Mouse (Mus musculus) heart, embryonic 13.5 days (tissue): Measurements from ENCODE around the gene Slc6a4. TPM values are rescaled to one million over a fixed set of nuclear protein-coding genes. Genes with fewer than 3 reads are reported as not detected.

ENCODE experiments used
- ATAC-seq: fragments of 200-750 bp; cut with Nextera tagmentation; 2 replicates; pipeline ENCODE4 v1.8.0; 2017; ENCODE audit warnings: moderate TSS enrichment; ENCODE audit not compliant: insufficient number of reproducible peaks, low FRiP score, low TSS enrichment; ENCODE audit errors: extremely low read depth
- H3K27ac ChIP-seq: fragments of 300-500 bp; sonication (generic); replicated peaks from 2 replicates; pipeline ENCODE4 v1.5.1; 2015; ENCODE audit warnings: moderate library complexity, mild to moderate bottlenecking, inconsistent platforms
- H3K27me3 ChIP-seq: fragments of 300-500 bp; sonication (generic); replicated peaks from 2 replicates; pipeline ENCODE4 v1.6.1; 2015; ENCODE audit warnings: mild to moderate bottlenecking, inconsistent platforms
- H3K36me3 ChIP-seq: fragments of 300-500 bp; sonication (generic); 2 replicates; pipeline ENCODE4 v1.6.1; 2015; ENCODE audit warnings: mild to moderate bottlenecking, inconsistent platforms
- H3K4me1 ChIP-seq: fragments of 300-500 bp; sonication (generic); 2 replicates; pipeline ENCODE4 v1.6.1; 2015; ENCODE audit warnings: inconsistent platforms
- H3K4me2 ChIP-seq: fragments of 300-500 bp; sonication (generic); 2 replicates; pipeline ENCODE4 v1.6.1; 2015; ENCODE audit warnings: inconsistent platforms, mild to moderate bottlenecking, moderate library complexity
- H3K4me3 ChIP-seq: fragments of 300-500 bp; sonication (generic); 2 replicates; pipeline ENCODE4 v1.5.1; 2015; ENCODE audit warnings: moderate library complexity, mild to moderate bottlenecking, inconsistent platforms
- H3K9ac ChIP-seq: fragments of 300-500 bp; sonication (generic); 2 replicates; pipeline ENCODE4 v1.6.1; 2015; ENCODE audit warnings: inconsistent platforms, mild to moderate bottlenecking, moderate library complexity
- H3K9me3 ChIP-seq: fragments of 300-500 bp; sonication (generic); 2 replicates; pipeline ENCODE4 v1.6.1; 2016; ENCODE audit warnings: inconsistent platforms
- WGBS: fragments of 180-500 bp; shearing (Covaris S2); methylation state at CpG from one replicate; pipeline ENCODE4 v1.1.7; 2015; ENCODE audit warnings: mixed read lengths; 5-methylcytosine and 5-hydroxymethylcytosine counted together
- microRNA counts: library from miRNA; unstranded; fragments of <30 nt; microRNA quantifications from one replicate; lab custom pipeline; 2016
- microRNA-seq: library from miRNA; unstranded; fragments of <30 nt; microRNA quantifications from one replicate; pipeline ENCODE4, GENCODE M21; 2016
- polyA plus RNA-seq: library from polyadenylated mRNA; unstranded; fragments of >200 nt; fragmentation: Nextera tagmentation; extraction: Ambion mirVana; gene quantifications from 2 replicates; pipeline ENCODE4 v1.2.1, GENCODE M21; 2015

Slc6a4 gene
- polyA plus RNA-seq, 1 experiment from 2014 or later: 0.98 TPM

- Histone ChIP-seq H3K9ac (peak within 1 kb of the TSS; percentile 86), H3K27ac (peak within 1 kb of the TSS; percentile 86), H3K9me3 (no peaks in the 10 kb centered on the region), H3K4me3 (peak within 1 kb of the TSS; percentile 78), H3K4me2 (peak within 1 kb of the TSS; percentile 97), H3K36me3 (peaks cover 28% of the 10 kb centered on the region), H3K4me1 (peaks cover 9% of the 10 kb centered on the region), H3K27me3 (peaks cover 35% of the 10 kb centered on the region)
- WGBS: 4% methylated on average over 48 of the region's 48 CpGs
- ATAC-seq: peak; percentile 73
These were observed 80.1 kb downstream of the Slc6a4 start, which contains the start of gene Nsrp1 for GRCm38 (mm10) chr11:77078273-77079134. Gene Nsrp1 (minus strand): TSS chr11:77078435.

DNA sequence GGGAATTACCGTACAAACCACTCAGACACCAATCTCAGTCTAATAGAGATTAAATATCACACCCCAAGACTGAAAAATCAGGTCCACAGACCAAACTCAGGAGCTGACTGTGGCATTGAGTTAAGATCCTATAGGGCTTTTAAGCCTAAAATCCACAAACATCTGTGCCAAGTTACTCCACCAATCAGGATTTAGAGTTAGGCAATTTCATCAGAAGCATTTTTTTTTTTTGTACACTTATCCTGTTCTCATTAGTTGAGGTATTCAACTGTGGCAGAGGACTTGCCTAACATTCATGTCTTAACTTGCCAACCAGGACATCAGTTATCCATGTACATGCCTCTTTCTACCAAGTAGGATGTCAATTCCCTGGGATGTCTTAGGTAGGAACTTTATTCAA, 81.0 kb downstream of the Slc6a4 start:
- 85% methylated on average over 1 of the region's 1 CpGs for WGBS
- Histone ChIP-seq H3K4me2 (no peak overlapping the region), H3K36me3 (peaks cover 19% of the 10 kb centered on the region), H3K27me3 (peaks cover 35% of the 10 kb centered on the region), H3K4me3 (no peak overlapping the region), H3K4me1 (peaks cover 9% of the 10 kb centered on the region), H3K9me3 (no peaks in the 10 kb centered on the region), H3K27ac (no peak overlapping the region), H3K9ac (no peak overlapping the region)
- no peak for ATAC-seq

MicroRNAs within 50 kb of the gene (microRNA counts, 519-probe panel; counts per million panel counts)
- microRNA mmu-miR-423-3p (lab: Ali Mortazavi, UCI): 4,544 counts per million, percentile 80 among the panel's probes with 10 or more counts
- microRNA mmu-miR-423-5p (lab: Ali Mortazavi, UCI): 4,237 counts per million, percentile 77 among the panel's probes with 10 or more counts

Small RNA genes lying within 50 kb of the gene (microRNA-seq; reads per million reads assigned to microRNA genes)
- gene Mir423: 4,227 reads per million, percentile 91 among the genes with 10 or more reads in this experiment

Other genes starting within 250 kb of the Slc6a4 start
- 15.3 and 17.8 TPM in 2 replicates for gene Gosr1, start 235.0 kb upstream of the Slc6a4 start, polyA plus RNA-seq
- 10.8 and 11.0 TPM in 2 replicates for gene Cpd, start 151.6 kb upstream of the Slc6a4 start, polyA plus RNA-seq
- gene Tmigd1, start 96.4 kb upstream of the Slc6a4 start, polyA plus RNA-seq: 0.14 and 0.15 TPM in 2 replicates
- gene Blmh, start 73.8 kb upstream of the Slc6a4 start, polyA plus RNA-seq: 97.0 and 109 TPM in 2 replicates
- 44.7 and 49.4 TPM in 2 replicates for gene Nsrp1, start 79.8 kb downstream of the Slc6a4 start, polyA plus RNA-seq
- 0.13 and 0.32 TPM in 2 replicates for gene Efcab5, start 190.4 kb downstream of the Slc6a4 start, polyA plus RNA-seq
- gene Ssh2, start 217.7 kb downstream of the Slc6a4 start, polyA plus RNA-seq: 17.5 and 18.7 TPM in 2 replicates